Mouse (Mus musculus): ENCODE measurements around the gene Gm28710.

- TF ChIP-seq CTCF (IDR thresholded peaks at IDR 0.05; ENCODE audit: low read depth, low read length) (no peak), GATA1 (IDR thresholded peaks at IDR 0.05; ENCODE audit: borderline replicate concordance, low read length) (no peak), POLR2AphosphoS5 (IDR thresholded peaks at IDR 0.05; ENCODE audit: insufficient replicate concordance, low read depth, low read length) (no peak)
Observed at GRCm38 (mm10) chr5:16894161-16894560, 102.6 kb downstream of the Gm28710 start.

Data from G1E (cell line).